Mouse (Mus musculus) 416B (cell line): ENCODE results near the gene Zfp599.
A peak's percentile ranks its signal among the peaks of the same experiment; 100 is the strongest.

Experiments used
- DNase-seq: peaks from one replicate; pipeline ENCODE4 v3.0.0; 2011; ENCODE audit warnings: low read depth

Gene Zfp599

DNA sequence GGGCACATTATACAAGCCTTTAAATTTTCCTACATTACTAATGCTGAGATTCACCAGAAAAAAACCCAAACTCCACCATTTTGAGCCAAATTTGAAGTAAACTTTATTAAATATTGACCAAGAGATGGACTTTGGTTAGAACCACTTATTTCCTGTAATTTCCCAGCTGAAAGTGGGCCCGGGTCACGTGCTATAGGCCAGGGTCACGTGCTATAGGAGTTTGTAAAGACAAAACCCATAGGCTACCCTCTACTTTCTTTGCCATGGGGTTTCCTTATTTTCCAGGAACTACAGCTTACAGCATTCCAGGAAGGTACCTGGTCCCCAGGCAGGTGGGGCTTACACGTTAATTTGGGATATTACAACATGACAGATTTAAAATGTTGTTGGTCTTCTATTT is 35.6 kb downstream of the Zfp599 start:
- no peak for DNase-seq

GRCm38 (mm10) chr9:22217858-22218493 is 41.7 kb downstream of the Zfp599 start:
- DNase-seq, result no peak

DNA sequence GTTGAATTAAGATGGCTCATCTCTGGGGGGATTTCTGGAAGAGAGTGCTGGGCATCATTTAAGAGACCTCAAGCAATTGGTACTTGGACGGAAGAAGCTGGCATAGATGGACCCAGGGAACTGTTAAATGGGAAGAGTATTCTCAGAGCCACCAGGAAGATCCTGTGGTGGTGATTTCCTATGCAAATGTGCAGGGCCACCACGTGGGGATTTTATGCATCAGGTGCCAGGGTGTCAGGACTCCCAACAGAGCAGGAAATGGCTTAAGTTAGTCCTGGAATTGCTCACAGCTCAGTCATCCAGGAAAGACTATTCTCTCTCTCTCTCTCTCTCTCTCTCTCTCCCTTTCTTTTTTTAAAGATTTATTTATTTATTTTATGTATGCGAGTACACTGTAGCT is 43.0 kb downstream of the Zfp599 start:
- no peak for DNase-seq

GRCm38 (mm10) chr9:22214549-22214948 is 45.1 kb downstream of the Zfp599 start:
- DNase-seq, result peak; percentile 11

- DNase-seq, result peak; percentile 10
Measured at GRCm38 (mm10) chr9:22213785-22214194, 45.9 kb downstream of the Zfp599 start.
